ENCODE assay signal across 24 mouse cellular contexts in the genomic region with DNA sequence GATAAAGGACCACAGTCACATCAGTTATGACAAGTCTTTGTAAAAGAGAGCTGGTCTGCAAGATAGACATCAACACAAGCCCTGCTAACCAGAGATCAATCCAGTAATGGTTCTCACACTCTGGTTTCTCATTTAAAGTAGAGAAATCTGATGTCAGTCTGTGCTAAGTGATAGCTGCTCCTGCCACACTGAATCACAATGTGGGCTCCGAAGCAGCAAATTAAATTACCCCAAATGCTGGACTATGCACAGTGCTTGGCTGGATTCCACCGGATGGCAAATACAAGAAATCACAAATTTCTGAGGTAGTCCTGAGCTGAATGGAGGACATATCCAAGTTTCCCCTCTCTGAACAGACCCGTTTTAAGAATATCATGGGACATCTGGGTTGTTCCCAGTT.
"Had no signal": no experiment of that assay in that cellular context is flagged by ENCODE, and none has a peak within 500 bp of the region (broad histone marks: within the 10 kb centered on the region; RNA-seq: fewer than 3 reads in every experiment).

No protein-coding gene starts in this region.

- ATAC-seq: intestine, postnatal 0 days; liver, postnatal 0 days; lung, postnatal 0 days had no signal

- H3K9me3 ChIP-seq: limb, embryonic 12.5 days; limb, embryonic 15.5 days; midbrain, embryonic 12.5 days; neural tube, embryonic 13.5 days had no signal

- H3K4me1 ChIP-seq: limb, embryonic 12.5 days; limb, embryonic 15.5 days; midbrain, embryonic 12.5 days; neural tube, embryonic 13.5 days had no signal

- H3K4me3 ChIP-seq: layer of hippocampus, adult 2 months; limb, embryonic 12.5 days; limb, embryonic 15.5 days; midbrain, embryonic 12.5 days; myocyte; neural tube, embryonic 13.5 days had no signal

- DNase-seq: kidney, adult 2 months; kidney, postnatal 25 days; layer of hippocampus, adult 9-11 months; liver, postnatal 0 days; lung, embryonic 14.5 days; right cerebral cortex, adult 18-20 months; right cerebral cortex, postnatal 14 days; right cerebral cortex, postnatal 4 days; thymus, adult 2 months; thymus, postnatal 14 days; thymus, postnatal 4 days had no signal

- H3K4me2 ChIP-seq: limb, embryonic 12.5 days; limb, embryonic 15.5 days; liver, embryonic 11.5 days; lung, embryonic 14.5 days; midbrain, embryonic 12.5 days; neural tube, embryonic 13.5 days had no signal

- H3K36me3 ChIP-seq: limb, embryonic 12.5 days; limb, embryonic 15.5 days; midbrain, embryonic 12.5 days; neural tube, embryonic 13.5 days had no signal

- H3K9ac ChIP-seq: limb, embryonic 12.5 days; limb, embryonic 15.5 days; liver, embryonic 14.5 days; liver, postnatal 0 days; lung, embryonic 14.5 days; midbrain, embryonic 12.5 days; neural tube, embryonic 13.5 days had no signal

- H3K27ac ChIP-seq: kidney, postnatal 0 days; layer of hippocampus, adult 2 months; limb, embryonic 12.5 days; limb, embryonic 15.5 days; liver, embryonic 14.5 days; macrophage; midbrain, embryonic 12.5 days; neural tube, embryonic 13.5 days; stomach, postnatal 0 days had no signal

- H3K27me3 ChIP-seq: limb, embryonic 12.5 days; limb, embryonic 15.5 days; midbrain, embryonic 12.5 days; neural tube, embryonic 13.5 days had no signal
